Mouse (Mus musculus): ENCODE results near the gene Mmp8.

The Mmp8 gene

DNA sequence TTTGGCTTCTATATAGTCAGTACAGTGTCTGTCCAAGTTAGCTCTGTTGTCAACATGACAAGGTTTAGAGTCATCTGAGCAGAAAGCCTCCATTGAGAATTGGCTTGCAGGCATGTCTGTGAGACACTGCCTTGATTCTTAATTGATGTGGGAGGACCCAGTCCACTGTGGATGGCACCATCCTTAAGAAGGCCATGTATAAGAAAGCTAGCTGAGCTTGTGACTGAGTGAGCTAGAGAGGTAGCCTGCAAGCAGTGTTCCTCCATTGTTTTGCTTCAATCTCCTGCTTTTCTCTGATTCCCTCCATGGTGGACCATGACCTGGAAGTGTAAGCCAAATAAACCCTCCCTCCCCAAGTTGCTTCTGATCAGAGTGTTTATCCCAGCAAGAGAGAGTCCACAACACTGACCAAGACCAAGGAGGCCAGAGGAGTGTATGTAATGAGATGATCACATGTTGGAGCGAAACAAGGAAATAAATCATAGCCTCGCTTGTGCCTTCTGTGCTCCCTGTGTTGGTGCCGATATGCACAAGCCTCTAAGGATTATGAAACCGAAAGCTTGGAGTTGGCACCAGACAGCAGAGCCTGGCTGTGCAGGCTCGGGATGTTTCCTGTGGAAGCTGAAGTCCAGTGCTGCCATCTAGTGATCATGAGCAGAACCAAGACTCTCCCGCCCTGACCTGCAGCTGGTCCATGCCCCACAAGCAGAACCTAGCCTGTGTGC lies 36.7 kb downstream of the Mmp8 start:
- DNase-seq (ENCODE audit: low spot score), result peak; percentile 90

GRCm38 (mm10) chr9:7602982-7603742 lies 44.9 kb downstream of the Mmp8 start:
- DNase-seq (ENCODE audit: low spot score), result peak; percentile 71

GRCm38 (mm10) chr9:7604005-7604404 lies 45.7 kb downstream of the Mmp8 start:
- DNase-seq (ENCODE audit: low spot score), result no peak

GRCm38 (mm10) chr9:7605638-7606037 lies 47.4 kb downstream of the Mmp8 start:
- DNase-seq (ENCODE audit: low spot score), result no peak
